Mouse (Mus musculus) heart, postnatal 0 days (tissue): Measurements from ENCODE around the gene Gys1. TPM values are rescaled to one million over a fixed set of nuclear protein-coding genes. Genes with fewer than 3 reads are reported as not detected.

ENCODE experiments used
- ATAC-seq: fragments of 200-750 bp; cut with Nextera tagmentation; 2 replicates; pipeline ENCODE4 v1.8.0; 2017; ENCODE audit warnings: low read depth, moderate number of reproducible peaks, moderate library complexity; ENCODE audit not compliant: insufficient read depth
- DNase-seq: peaks from one replicate; pipeline ENCODE4 v3.0.0-alpha.2; 2016; ENCODE audit warnings: low spot score
- H3K27ac ChIP-seq: fragments of 300-500 bp; sonication (generic); 2 replicates; pipeline ENCODE4 v1.5.1; 2014; ENCODE audit warnings: low read depth, mild to moderate bottlenecking
- H3K27me3 ChIP-seq: fragments of 300-500 bp; sonication (generic); 2 replicates; pipeline ENCODE4 v1.6.1; 2014; ENCODE audit warnings: low read length, mixed read lengths; ENCODE audit not compliant: control insufficient read depth, insufficient read depth
- H3K36me3 ChIP-seq: fragments of 300-500 bp; sonication (generic); replicated peaks from 2 replicates; pipeline ENCODE4 v1.6.1; 2014; ENCODE audit warnings: low read length, mixed read lengths; ENCODE audit not compliant: control insufficient read depth, insufficient read depth
- H3K4me1 ChIP-seq: fragments of 300-500 bp; sonication (generic); 2 replicates; pipeline ENCODE4 v1.6.1; 2014; ENCODE audit warnings: antibody characterized with exemption; ENCODE audit not compliant: control insufficient read depth, insufficient read depth
- H3K4me2 ChIP-seq: fragments of 300-500 bp; sonication (generic); 2 replicates; pipeline ENCODE4 v1.6.1; 2014; ENCODE audit warnings: low read depth, mild to moderate bottlenecking, low read length, moderate library complexity
- H3K4me3 ChIP-seq: fragments of 300-500 bp; sonication (generic); 2 replicates; pipeline ENCODE4 v1.5.1; 2014; ENCODE audit warnings: low read depth, low read length
- H3K9ac ChIP-seq: fragments of 300-500 bp; sonication (generic); replicated peaks from 2 replicates; pipeline ENCODE4 v1.6.1; 2014; ENCODE audit warnings: low read depth, low read length, mixed read lengths
- H3K9me3 ChIP-seq: fragments of 300-500 bp; sonication (generic); replicated peaks from 2 replicates; pipeline ENCODE4 v1.6.1; 2016; ENCODE audit warnings: low read length; ENCODE audit not compliant: control insufficient read depth
- CTCF ChIP-seq: IDR thresholded peaks from 2 replicates; pipeline ENCODE4 v1.5.1; 2016; ENCODE audit warnings: antibody characterized with exemption, control low read depth, low read depth
- EP300 ChIP-seq: IDR thresholded peaks from 2 replicates; pipeline ENCODE4 v1.6.1; 2016; ENCODE audit warnings: antibody characterized with exemption, low read depth
- WGBS: fragments of 180-500 bp; shearing (Covaris S2); extraction: QIAGEN DNeasy Blood & Tissue Kit; methylation state at CpG from one replicate; pipeline ENCODE4 v1.1.7; 2014; 5-methylcytosine and 5-hydroxymethylcytosine counted together
- polyA plus RNA-seq: library from polyadenylated mRNA; unstranded; fragments of >200 nt; fragmentation: Nextera tagmentation; extraction: Ambion mirVana; gene quantifications from 2 replicates; pipeline ENCODE4 v1.2.1, GENCODE M21; 2015
- total RNA-seq: library from RNA; depleted of rRNA; stranded (reverse); fragments of >200 nt; gene quantifications from 2 replicates; pipeline ENCODE4 v1.2.3, GENCODE M21; 2014; ENCODE audit warnings: low replicate concordance

Gene Gys1
- total and polyA plus RNA-seq, 2 experiments from 2014 or later: 70.4 to 123 TPM

GRCm38 (mm10) chr7:45396787-45397186 lies 37.9 kb upstream of the Gys1 start:
- no peak for TF ChIP-seq CTCF
- TF ChIP-seq EP300: no peak
- no peak overlapping the region for H3K4me3 ChIP-seq
- H3K4me2 ChIP-seq: no peak overlapping the region
- no peak for DNase-seq
- ATAC-seq: no peak
- no peaks in the 10 kb centered on the region for H3K9me3 ChIP-seq
- H3K9ac ChIP-seq: no peak overlapping the region
- peaks cover 5% of the 10 kb centered on the region for H3K36me3 ChIP-seq
- no peak overlapping the region for H3K27ac ChIP-seq
- peaks cover 19% of the 10 kb centered on the region for H3K4me1 ChIP-seq
- 70% methylated on average over 2 of the region's 2 CpGs for WGBS
- H3K27me3 ChIP-seq: no peaks in the 10 kb centered on the region

- WGBS: 70% methylated on average over 10 of the region's 10 CpGs
- Histone ChIP-seq H3K9me3 (no peaks in the 10 kb centered on the region), H3K4me3 (no peak overlapping the region), H3K9ac (no peak overlapping the region), H3K36me3 (no peaks in the 10 kb centered on the region), H3K4me1 (0 out of 2 replicates have a peak, but pooled peaks cover 7% of the 10 kb centered on the region), H3K27me3 (peaks cover 14% of the 10 kb centered on the region), H3K27ac (no peak overlapping the region), H3K4me2 (no peak overlapping the region)
- no peak for ATAC-seq
- no peak for DNase-seq
- TF ChIP-seq CTCF (no peak), EP300 (no peak)
Observed at GRCm38 (mm10) chr7:45401521-45402085, 33.0 kb upstream of the Gys1 start.

GRCm38 (mm10) chr7:45403532-45404261 lies 30.9 kb upstream of the Gys1 start:
- Histone ChIP-seq H3K9me3 (no peaks in the 10 kb centered on the region), H3K4me1 (0 out of 2 replicates have a peak, but pooled peaks cover 7% of the 10 kb centered on the region), H3K9ac (no peak overlapping the region), H3K4me3 (no peak overlapping the region), H3K27me3 (peaks cover 35% of the 10 kb centered on the region), H3K4me2 (no peak overlapping the region), H3K36me3 (no peaks in the 10 kb centered on the region), H3K27ac (no peak overlapping the region)
- WGBS: 41% methylated on average over 6 of the region's 6 CpGs
- DNase-seq (peak; percentile 52), ATAC-seq (no peak)
- TF ChIP-seq EP300 (no peak), CTCF (peak; percentile 56)

GRCm38 (mm10) chr7:45405091-45406075 lies 29.3 kb upstream of the Gys1 start, which contains the start of gene Kcna7:
Kcna7 (plus strand) TSS chr7:45405653.
- Histone ChIP-seq H3K4me3 (peak within 1 kb of the TSS; percentile 41), H3K27me3 (peaks cover 50% of the 10 kb centered on the region), H3K27ac (no peak within 1 kb of the TSS), H3K9ac (peak within 1 kb of the TSS; percentile 2), H3K9me3 (no peaks in the 10 kb centered on the region), H3K4me1 (0 out of 2 replicates have a peak, but pooled peaks cover 7% of the 10 kb centered on the region), H3K36me3 (no peaks in the 10 kb centered on the region), H3K4me2 (peak within 1 kb of the TSS; percentile 53)
- TF ChIP-seq EP300 (no peak), CTCF (peak; percentile 81)
- WGBS: 10% methylated on average over 28 of the region's 28 CpGs
- peak; percentile 44 for ATAC-seq
- peak; percentile 45 for DNase-seq
